Mouse (Mus musculus) E14TG2a.4 (cell line): ENCODE results near the gene Trp63.

Experiments used
- CTCF ChIP-seq: conservative IDR thresholded peaks from 2 replicates; pipeline ENCODE4 v1.5.1; 2014; ENCODE audit warnings: low read length
- NANOG ChIP-seq: IDR thresholded peaks from 2 replicates; pipeline ENCODE4 v1.6.1; 2014; ENCODE audit warnings: borderline replicate concordance, low read length, mixed read lengths
- POU5F1 ChIP-seq: IDR thresholded peaks from 2 replicates; pipeline ENCODE4 v1.6.1; 2014; ENCODE audit warnings: low read length, borderline replicate concordance

DNA sequence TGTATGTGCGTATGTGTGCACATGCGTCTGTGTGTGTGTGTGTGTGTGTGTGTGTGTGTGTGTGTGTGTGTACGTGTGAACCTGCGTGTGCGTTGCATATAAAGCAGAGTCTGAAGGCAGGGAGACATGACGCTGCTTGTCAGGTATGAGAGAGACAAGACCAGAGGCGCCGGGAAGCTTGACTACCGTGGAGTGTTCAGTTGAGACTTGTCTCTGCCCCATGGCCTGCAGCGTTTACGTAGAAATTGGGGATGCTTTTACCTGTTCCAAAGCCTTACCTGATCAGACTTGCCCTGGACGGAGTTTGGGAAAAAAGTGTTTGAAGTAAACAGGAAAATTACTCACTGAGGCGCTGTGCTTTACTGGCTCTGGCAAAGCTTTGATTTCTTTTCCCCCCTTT lies 160.1 kb downstream of the Trp63 start:
- no peak for TF ChIP-seq CTCF
- TF ChIP-seq NANOG = no peak
- TF ChIP-seq POU5F1 = no peak
